In genomic region chr17:59404525-59404924, GRCm38 (mm10) we compare ENCODE assay signal across 35 mouse cellular contexts.
"Had no signal": no experiment of that assay in that cellular context is flagged by ENCODE, and none has a peak within 500 bp of the region (broad histone marks: within the 10 kb centered on the region; RNA-seq: fewer than 3 reads in every experiment).

No protein-coding gene starts in this region.

- H3K4me3 ChIP-seq: heart, embryonic 10.5 days; heart, embryonic 12.5 days; heart, embryonic 13.5 days; heart, embryonic 15.5 days; hindbrain, embryonic 10.5 days; hindbrain, embryonic 12.5 days; hindbrain, embryonic 13.5 days; hindbrain, embryonic 15.5 days; intestine, embryonic 15.5 days; kidney, embryonic 15.5 days; layer of hippocampus, adult 2 months had no signal

- H3K27me3 ChIP-seq: heart, embryonic 12.5 days; heart, embryonic 13.5 days; heart, embryonic 15.5 days; hindbrain, embryonic 12.5 days; hindbrain, embryonic 13.5 days; hindbrain, embryonic 15.5 days; intestine, embryonic 15.5 days; kidney, embryonic 15.5 days had no signal

- DNase-seq: heart, postnatal 10 days; heart, postnatal 14 days; heart, postnatal 36 days; heart, postnatal 4 days; kidney, adult 11 months; kidney, adult 18-20 months; kidney, adult 2 months; kidney, adult 8-10 months; kidney, adult 9 months; kidney, postnatal 10 days; kidney, postnatal 14 days; kidney, postnatal 25 days; kidney, postnatal 36 days; kidney, postnatal 4 days; layer of hippocampus, adult 9-11 months; layer of hippocampus, postnatal 36 days had no signal

- H3K27ac ChIP-seq: heart, embryonic 10.5 days; heart, embryonic 13.5 days; heart, embryonic 15.5 days; hindbrain, embryonic 10.5 days; hindbrain, embryonic 12.5 days; hindbrain, embryonic 13.5 days; hindbrain, embryonic 14.5 days; hindbrain, embryonic 15.5 days; hindbrain, postnatal 0 days; intestine, embryonic 15.5 days; kidney, embryonic 15.5 days; kidney, postnatal 0 days; layer of hippocampus, adult 2 months had no signal

- H3K9ac ChIP-seq: heart, embryonic 12.5 days; heart, embryonic 13.5 days; heart, embryonic 15.5 days; hindbrain, embryonic 12.5 days; hindbrain, embryonic 13.5 days; hindbrain, embryonic 14.5 days; hindbrain, embryonic 15.5 days; intestine, embryonic 15.5 days; kidney, embryonic 15.5 days had no signal

- H3K4me1 ChIP-seq: heart, embryonic 10.5 days; heart, embryonic 12.5 days; heart, embryonic 13.5 days; heart, embryonic 15.5 days; hindbrain, embryonic 10.5 days; hindbrain, embryonic 12.5 days; hindbrain, embryonic 13.5 days; hindbrain, embryonic 15.5 days; intestine, embryonic 15.5 days; kidney, embryonic 15.5 days had no signal

- H3K36me3 ChIP-seq: heart, embryonic 10.5 days; heart, embryonic 12.5 days; heart, embryonic 13.5 days; heart, embryonic 15.5 days; hindbrain, embryonic 10.5 days; hindbrain, embryonic 12.5 days; hindbrain, embryonic 13.5 days; hindbrain, embryonic 15.5 days; intestine, embryonic 15.5 days; kidney, embryonic 15.5 days had no signal

- H3K4me2 ChIP-seq: heart, embryonic 11.5 days; heart, embryonic 12.5 days; heart, embryonic 13.5 days; heart, embryonic 15.5 days; hindbrain, embryonic 12.5 days; hindbrain, embryonic 13.5 days; hindbrain, embryonic 14.5 days; hindbrain, embryonic 15.5 days; intestine, embryonic 15.5 days; kidney, embryonic 15.5 days had no signal

- ATAC-seq: hindbrain, embryonic 16.5 days; hindbrain, postnatal 0 days; inflammation-experienced regulatory T-cells, adult 6 months; intestine, embryonic 15.5 days; intestine, embryonic 16.5 days; intestine, postnatal 0 days had no signal

- H3K9me3 ChIP-seq: heart, embryonic 10.5 days; heart, embryonic 12.5 days; heart, embryonic 13.5 days; heart, embryonic 15.5 days; hindbrain, embryonic 10.5 days; hindbrain, embryonic 12.5 days; hindbrain, embryonic 13.5 days; hindbrain, embryonic 15.5 days; intestine, embryonic 15.5 days; kidney, embryonic 15.5 days had no signal
